Mouse (Mus musculus) liver, embryonic 11.5 days (tissue): ENCODE measurements around the gene Olfr556. TPM values are rescaled to one million over a fixed set of nuclear protein-coding genes. Genes with fewer than 3 reads are reported as not detected.

ENCODE experiments used
- ATAC-seq: fragments of 200-750 bp; cut with Nextera tagmentation; replicated peaks from 2 replicates; pipeline ENCODE4 v1.8.0; 2017; ENCODE audit warnings: moderate number of reproducible peaks, mild to moderate bottlenecking, moderate TSS enrichment, moderate library complexity; ENCODE audit not compliant: low FRiP score
- DNase-seq: peaks from one replicate; pipeline ENCODE4 v3.0.0-alpha.2; 2017; ENCODE audit warnings: low spot score
- H3K27ac ChIP-seq: fragments of 300-500 bp; sonication (generic); 2 replicates; pipeline ENCODE4 v1.5.1; 2014; ENCODE audit warnings: mild to moderate bottlenecking, low read depth, low read length, control low read depth
- H3K27me3 ChIP-seq: fragments of 300-500 bp; sonication (generic); replicated peaks from 2 replicates; pipeline ENCODE4 v1.6.1; 2014; ENCODE audit warnings: low read length, mixed read lengths; ENCODE audit not compliant: control insufficient read depth, insufficient read depth
- H3K36me3 ChIP-seq: fragments of 300-500 bp; sonication (generic); 2 replicates; pipeline ENCODE4 v1.6.1; 2014; ENCODE audit warnings: mild to moderate bottlenecking, low read length, moderate library complexity, mixed read lengths; ENCODE audit not compliant: control insufficient read depth, insufficient read depth
- H3K4me1 ChIP-seq: fragments of 300-500 bp; sonication (generic); replicated peaks from 2 replicates; pipeline ENCODE4 v1.6.1; 2014; ENCODE audit warnings: low read length, mixed read lengths; ENCODE audit not compliant: control insufficient read depth, insufficient read depth
- H3K4me2 ChIP-seq: fragments of 300-500 bp; sonication (generic); 2 replicates; pipeline ENCODE4 v1.6.1; 2014; ENCODE audit warnings: mild to moderate bottlenecking, control low read depth, moderate library complexity
- H3K4me3 ChIP-seq: fragments of 300-500 bp; sonication (generic); 2 replicates; pipeline ENCODE4 v1.5.1; 2014; ENCODE audit warnings: low read depth, low read length, control low read depth
- H3K9ac ChIP-seq: fragments of 300-500 bp; sonication (generic); 2 replicates; pipeline ENCODE4 v1.6.1; 2014; ENCODE audit warnings: low read depth, low read length, control low read depth
- H3K9me3 ChIP-seq: fragments of 300-500 bp; sonication (generic); 2 replicates; pipeline ENCODE4 v1.6.1; 2016; ENCODE audit warnings: low read length, inconsistent platforms, mixed read lengths; ENCODE audit not compliant: control insufficient read depth
- whole genome bisulfite sequencing: fragments of 180-500 bp; shearing (Covaris S2); extraction: QIAGEN DNeasy Blood & Tissue Kit; methylation state at CpG from one replicate; pipeline ENCODE4 v1.1.7; 2014; 5-methylcytosine and 5-hydroxymethylcytosine counted together
- polyA plus RNA-seq: library from polyadenylated mRNA; unstranded; fragments of >200 nt; fragmentation: Nextera tagmentation; extraction: Ambion mirVana; gene quantifications from 2 replicates; pipeline ENCODE4 v1.2.1, GENCODE M21; 2014

The Olfr556 gene
- polyA plus RNA-seq, 1 experiment from 2014 or later = not detected

- H3K4me3 ChIP-seq = no peak overlapping the region
- WGBS = 83% methylated on average over 2 of the region's 2 CpGs
- no peak overlapping the region for H3K4me2 ChIP-seq
- no peaks in the 10 kb centered on the region for H3K4me1 ChIP-seq
- H3K9me3 ChIP-seq = no peaks in the 10 kb centered on the region
- DNase-seq (no peak), ATAC-seq (no peak)
- no peaks in the 10 kb centered on the region for H3K36me3 ChIP-seq
- no peaks in the 10 kb centered on the region for H3K27me3 ChIP-seq
- H3K27ac ChIP-seq = no peak overlapping the region
- no peak overlapping the region for H3K9ac ChIP-seq
Observed at GRCm38 (mm10) chr7:102676225-102676624, 11.5 kb downstream of the Olfr556 start.

GRCm38 (mm10) chr7:102681916-102682315 is 17.2 kb downstream of the Olfr556 start:
- Histone ChIP-seq H3K27ac (no peak overlapping the region), H3K4me1 (no peaks in the 10 kb centered on the region), H3K9ac (no peak overlapping the region), H3K4me2 (no peak overlapping the region), H3K36me3 (no peaks in the 10 kb centered on the region), H3K27me3 (no peaks in the 10 kb centered on the region), H3K4me3 (no peak overlapping the region), H3K9me3 (no peaks in the 10 kb centered on the region)
- DNase-seq = no peak
- WGBS = 79% methylated on average over 1 of the region's 1 CpGs
- ATAC-seq = no peak

- DNase-seq = peak; percentile 82
- no peak within 1 kb of the TSS for H3K27ac ChIP-seq
- under 1% methylated on average over 39 of the region's 40 CpGs for WGBS
Observed at GRCm38 (mm10) chr7:102686944-102687501, 22.3 kb downstream of the Olfr556 start, which contains the start of gene Trim68. TSS of gene Trim68 (minus strand) at chr7:102687327.

GRCm38 (mm10) chr7:102695358-102696125 is 30.8 kb downstream of the Olfr556 start, which contains the start of gene Olfr557:
TSS of gene Olfr557 (plus strand) at chr7:102695910.
- DNase-seq (no peak), ATAC-seq (0 out of 2 replicates have a peak, but pooled peaks have one; percentile 7)
- H3K9me3 ChIP-seq = no peaks in the 10 kb centered on the region
- H3K4me2 ChIP-seq = no peak within 1 kb of the TSS
- H3K9ac ChIP-seq = no peak within 1 kb of the TSS
- 71% methylated on average over 5 of the region's 5 CpGs for WGBS
- H3K4me1 ChIP-seq = no peaks in the 10 kb centered on the region
- H3K36me3 ChIP-seq = no peaks in the 10 kb centered on the region
- H3K27ac ChIP-seq = no peak within 1 kb of the TSS
- H3K27me3 ChIP-seq = no peaks in the 10 kb centered on the region
- no peak within 1 kb of the TSS for H3K4me3 ChIP-seq

More at GRCm38 (mm10) chr7:102686944-102687501, 22.3 kb downstream of the Olfr556 start, which contains the start of gene Trim68:
- peak within 1 kb of the TSS; percentile 80 for H3K4me2 ChIP-seq
- no peaks in the 10 kb centered on the region for H3K36me3 ChIP-seq
- H3K27me3 ChIP-seq = no peaks in the 10 kb centered on the region
- ATAC-seq = peak; percentile 99
- peak within 1 kb of the TSS; percentile 71 for H3K9ac ChIP-seq
- peak within 1 kb of the TSS; percentile 63 for H3K4me3 ChIP-seq
- no peaks in the 10 kb centered on the region for H3K4me1 ChIP-seq
- H3K9me3 ChIP-seq = no peaks in the 10 kb centered on the region

- 82% methylated on average over 7 of the region's 7 CpGs for WGBS
- H3K4me3 ChIP-seq = no peak overlapping the region
- no peaks in the 10 kb centered on the region for H3K9me3 ChIP-seq
- no peak overlapping the region for H3K27ac ChIP-seq
- H3K36me3 ChIP-seq = no peaks in the 10 kb centered on the region
- H3K4me2 ChIP-seq = no peak overlapping the region
- DNase-seq (no peak), ATAC-seq (no peak)
- no peaks in the 10 kb centered on the region for H3K4me1 ChIP-seq
- H3K9ac ChIP-seq = no peak overlapping the region
- no peaks in the 10 kb centered on the region for H3K27me3 ChIP-seq
Observed at GRCm38 (mm10) chr7:102698461-102698860, 33.8 kb downstream of the Olfr556 start.

GRCm38 (mm10) chr7:102701915-102702314 is 37.2 kb downstream of the Olfr556 start, which contains the start of gene Olfr558:
TSS of gene Olfr558 (plus strand) at chr7:102702215.
- Histone ChIP-seq H3K36me3 (no peaks in the 10 kb centered on the region), H3K9me3 (no peaks in the 10 kb centered on the region), H3K4me2 (no peak within 1 kb of the TSS), H3K27me3 (no peaks in the 10 kb centered on the region), H3K4me1 (no peaks in the 10 kb centered on the region), H3K9ac (no peak within 1 kb of the TSS), H3K27ac (no peak within 1 kb of the TSS), H3K4me3 (no peak within 1 kb of the TSS)
- DNase-seq (no peak), ATAC-seq (no peak)

GRCm38 (mm10) chr7:102718970-102719369 is 54.3 kb downstream of the Olfr556 start, which contains the start of gene Olfr33:
TSS of gene Olfr33 (minus strand) at chr7:102719070.
- H3K9me3 ChIP-seq = no peaks in the 10 kb centered on the region
- no peaks in the 10 kb centered on the region for H3K27me3 ChIP-seq
- no peak within 1 kb of the TSS for H3K4me2 ChIP-seq
- H3K9ac ChIP-seq = no peak within 1 kb of the TSS
- no peak for ATAC-seq
- 29% methylated on average over 1 of the region's 1 CpGs for whole genome bisulfite sequencing
- no peak within 1 kb of the TSS for H3K4me3 ChIP-seq
- no peaks in the 10 kb centered on the region for H3K36me3 ChIP-seq
- no peak within 1 kb of the TSS for H3K27ac ChIP-seq
- no peaks in the 10 kb centered on the region for H3K4me1 ChIP-seq
- no peak for DNase-seq
